Mouse (Mus musculus) myocyte (in vitro differentiated cells): ENCODE results near the gene Bmp3.

Experiments used
- CEBPB ChIP-seq: IDR thresholded peaks from 2 replicates; pipeline ENCODE4 v1.6.1; 2011; ENCODE audit warnings: mild to moderate bottlenecking, moderate library complexity; ENCODE audit not compliant: poor library complexity, insufficient read depth, severe bottlenecking
- E2F4 ChIP-seq: IDR thresholded peaks from one replicate; pipeline ENCODE4 v1.6.1; 2011; ENCODE audit warnings: mild to moderate bottlenecking, control low read depth, moderate library complexity; ENCODE audit not compliant: insufficient read depth
- MAX ChIP-seq: IDR thresholded peaks from one replicate; pipeline ENCODE4 v1.6.1; 2011; ENCODE audit warnings: low read depth, mild to moderate bottlenecking, control low read depth
- MYOD1 ChIP-seq, 3 experiments: IDR thresholded peaks; one replicate each; pipeline ENCODE4 v1.6.1; 2011; ENCODE audit warnings: control low read depth in 2 of 3, low read depth in 2 of 3, mild to moderate bottlenecking in 2 of 3, moderate library complexity in 1 of 3; ENCODE audit not compliant: insufficient read length in 2 of 3, control insufficient read depth in 1 of 3
- MYOG ChIP-seq, 3 experiments: IDR thresholded peaks; one replicate each; pipeline ENCODE4 v1.6.1; 2011; ENCODE audit warnings: control low read depth in 2 of 3, low read depth in 2 of 3, mild to moderate bottlenecking in 2 of 3; ENCODE audit not compliant: insufficient read length in 2 of 3, control insufficient read depth in 1 of 3, insufficient read depth in 1 of 3
- POLR2A ChIP-seq: IDR thresholded peaks from one replicate; pipeline ENCODE4 v1.6.1; 2011; ENCODE audit warnings: low read depth, mild to moderate bottlenecking, control low read depth, moderate library complexity; ENCODE audit not compliant: insufficient read length
- TCF3 ChIP-seq: IDR thresholded peaks from one replicate; pipeline ENCODE4 v1.6.1; 2011; ENCODE audit warnings: low read depth, control low read depth; ENCODE audit not compliant: insufficient read length
- USF1 ChIP-seq: IDR thresholded peaks from one replicate; pipeline ENCODE4 v1.6.1; 2011; ENCODE audit warnings: low read depth, mild to moderate bottlenecking, control low read depth, moderate library complexity

DNA sequence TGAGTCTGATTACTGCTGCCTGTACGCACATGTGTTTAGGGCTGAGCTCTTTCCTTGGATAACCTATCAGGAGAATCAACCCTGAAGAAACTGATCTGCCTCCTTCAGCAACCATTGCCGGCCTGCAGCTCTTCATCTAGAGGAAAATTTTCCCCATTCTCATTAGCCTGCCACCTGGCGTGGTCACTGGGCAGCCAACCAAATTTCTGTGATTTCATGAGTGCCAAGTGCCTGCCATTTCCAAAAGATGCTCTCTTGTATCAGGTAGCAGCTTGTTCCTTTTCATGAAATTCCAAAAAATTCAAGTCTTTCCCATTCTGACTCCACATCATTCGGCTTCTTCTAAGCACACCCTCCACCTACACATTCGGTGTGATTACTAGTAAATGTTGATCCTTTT, 46.7 kb downstream of the Bmp3 start:
- no peak for TF ChIP-seq CEBPB
- TF ChIP-seq MAX: no peak
- no peak for TF ChIP-seq TCF3
- no peak for TF ChIP-seq POLR2A
- no peak for TF ChIP-seq USF1
- TF ChIP-seq MYOG (IDR thresholded peaks at IDR 0.05; ENCODE audit: control insufficient read depth in 1 of 3, insufficient read depth in 1 of 3, insufficient read length in 2 of 3, low read depth in 2 of 3): no peak
- no peak for TF ChIP-seq MYOD1 (IDR thresholded peaks at IDR 0.05; ENCODE audit: control insufficient read depth in 1 of 3, insufficient read length in 2 of 3, low read depth in 2 of 3)
- no peak for TF ChIP-seq E2F4
